16 mouse cellular contexts compared by ENCODE assay signal in the genomic region with DNA sequence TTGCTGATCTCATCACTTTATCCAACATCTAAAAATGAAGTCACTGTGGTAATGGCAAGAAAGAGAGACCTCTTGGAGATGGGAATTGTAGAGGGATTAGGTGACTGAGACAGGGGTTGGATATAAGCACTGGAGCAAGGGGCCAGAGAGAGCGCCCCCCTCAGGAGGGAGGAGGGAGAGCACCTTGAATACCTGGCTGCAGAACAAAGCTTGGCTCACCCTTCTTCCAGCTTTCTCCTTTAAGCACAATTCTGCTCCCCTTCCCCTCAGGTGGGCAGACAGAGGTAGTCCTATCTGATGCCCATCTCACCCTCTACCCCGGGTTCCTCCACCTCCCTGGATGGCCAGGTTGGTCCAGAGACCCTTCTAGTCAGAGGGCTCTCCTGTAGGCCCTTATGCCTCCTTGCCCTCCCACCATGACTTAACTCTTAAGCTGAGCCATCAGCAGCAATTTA. TPM values are rescaled to one million over a fixed set of nuclear protein-coding genes. Genes with fewer than 3 reads are reported as not detected.
DNase-seq lines count a peak whose midpoint lies in the region; ATAC-seq and TF ChIP-seq lines count a peak whose summit lies in the region.
"Had no signal": no experiment of that assay in that cellular context is flagged by ENCODE, and none has a peak within 500 bp of the region (broad histone marks: within the 10 kb centered on the region; RNA-seq: fewer than 3 reads in every experiment).

A gene (plus strand): TSS at position 405 of the 455 bp plus-strand sequence.

- 6% methylated on average over 2 of the region's 2 CpGs for WGBS in liver, embryonic 14.5 days (ENCODE audit: insufficient replicate concordance)
- WGBS in liver, embryonic 12.5 days (ENCODE audit: insufficient replicate concordance): 32% methylated on average over 2 of the region's 2 CpGs
- WGBS in large intestine, adult 2 months: 59% methylated on average over 2 of the region's 2 CpGs

- ATAC-seq in liver, embryonic 14.5 days (ENCODE audit: insufficient read depth): no peak
- ATAC-seq in liver, embryonic 12.5 days: no peak
- ATAC-seq: midbrain, embryonic 15.5 days; Patski had no signal

- no peak within 1 kb of the TSS for H3K4me3 ChIP-seq in liver, embryonic 14.5 days (ENCODE audit: insufficient read depth in 1 of 2, low read depth in 2 of 2, low read length in 2 of 2)
- H3K4me3 ChIP-seq in liver, embryonic 12.5 days: no peak within 1 kb of the TSS
- no peak within 1 kb of the TSS for H3K4me3 ChIP-seq in ES-Bruce4 (ENCODE audit: low read depth, low read length)
- H3K4me3 ChIP-seq: hindbrain, embryonic 10.5 days; kidney, embryonic 15.5 days; limb, embryonic 13.5 days; midbrain, embryonic 15.5 days had no signal

- H3K9me3 ChIP-seq in liver, embryonic 14.5 days (ENCODE audit: control insufficient read depth, low read length): no peaks in the 10 kb centered on the region
- H3K9me3 ChIP-seq in liver, embryonic 12.5 days (replicated peaks): no peaks in the 10 kb centered on the region
- no peaks in the 10 kb centered on the region for H3K9me3 ChIP-seq in ES-Bruce4 (replicated peaks; ENCODE audit: control insufficient read depth, insufficient read depth, low read length, poor library complexity, severe bottlenecking)
- H3K9me3 ChIP-seq: hindbrain, embryonic 10.5 days; kidney, embryonic 15.5 days; limb, embryonic 13.5 days; midbrain, embryonic 15.5 days had no signal

- TF ChIP-seq EP300 in liver, embryonic 14.5 days (IDR thresholded peaks at IDR 0.05; ENCODE audit: low read depth): no peak
- no peak for TF ChIP-seq EP300 in ES-Bruce4 (IDR thresholded peaks at IDR 0.05; ENCODE audit: insufficient read depth, low read depth, low read length)

- no peak within 1 kb of the TSS for H3K27ac ChIP-seq in liver, embryonic 14.5 days
- H3K27ac ChIP-seq in liver, embryonic 12.5 days: no peak within 1 kb of the TSS
- H3K27ac ChIP-seq in ES-Bruce4 (ENCODE audit: insufficient read depth, low read length): no peak within 1 kb of the TSS
- H3K27ac ChIP-seq: hindbrain, embryonic 10.5 days; kidney, embryonic 15.5 days; limb, embryonic 13.5 days; midbrain, embryonic 15.5 days had no signal

- H3K4me1 ChIP-seq in liver, embryonic 14.5 days (replicated peaks; ENCODE audit: control insufficient read depth in 2 of 2, insufficient read depth in 2 of 2, low read length in 1 of 2): peaks cover 0 to 3% of the 10 kb centered on the region in 2 experiments; a peak in 2 of 4 replicates
- H3K4me1 ChIP-seq in liver, embryonic 12.5 days: no peaks in the 10 kb centered on the region
- H3K4me1 ChIP-seq in ES-Bruce4 (ENCODE audit: control insufficient read depth, insufficient read depth, low read length): no peaks in the 10 kb centered on the region
- H3K4me1 ChIP-seq: hindbrain, embryonic 10.5 days; limb, embryonic 13.5 days; midbrain, embryonic 15.5 days had no signal

- TF ChIP-seq POLR2A in ES-Bruce4 (IDR thresholded peaks at IDR 0.05; ENCODE audit: insufficient read depth, low read length): no peak

- H3K36me3 ChIP-seq in liver, embryonic 14.5 days (replicated peaks; ENCODE audit: control insufficient read depth, insufficient read depth, low read depth): no peaks in the 10 kb centered on the region
- H3K36me3 ChIP-seq in liver, embryonic 12.5 days: no peaks in the 10 kb centered on the region
- no peaks in the 10 kb centered on the region for H3K36me3 ChIP-seq in ES-Bruce4 (ENCODE audit: control insufficient read depth, insufficient read depth, low read length, poor library complexity, severe bottlenecking)
- H3K36me3 ChIP-seq: midbrain, embryonic 15.5 days had no signal

- peak; percentile 35; the same call in 1 of the 2 replicates for TF ChIP-seq CTCF in liver, embryonic 14.5 days (IDR thresholded peaks at IDR 0.05; ENCODE audit: low read depth)
- peak; percentile 54 for TF ChIP-seq CTCF in ES-Bruce4 (IDR thresholded peaks at IDR 0.05; ENCODE audit: low read depth, low read length)

- no peak for DNase-seq in liver, embryonic 14.5 days (ENCODE audit: low read depth in 3 of 3, low spot score in 3 of 3)
- DNase-seq in ZHBTc4 (ENCODE audit: low read depth, low spot score): peak; percentile 44
- no peak for DNase-seq in large intestine, adult 2 months (ENCODE audit: low read depth, low spot score)
- no peak for DNase-seq in thymus, postnatal 36 days
- no peak for DNase-seq in right cerebral cortex, adult 2 months (ENCODE audit: low spot score in 2 of 2)
- DNase-seq: cerebellum, postnatal 14 days; heart, adult 11 months; spleen, adult 18-20 months; thymus, adult 2 months had no signal

- no peaks in the 10 kb centered on the region for H3K27me3 ChIP-seq in liver, embryonic 14.5 days (ENCODE audit: control insufficient read depth, insufficient read depth, low read length)
- H3K27me3 ChIP-seq in liver, embryonic 12.5 days (replicated peaks): peaks cover 11% of the 10 kb centered on the region; the same call in 1 of the 2 replicates
- no peaks in the 10 kb centered on the region for H3K27me3 ChIP-seq in ES-Bruce4 (ENCODE audit: control insufficient read depth, insufficient read depth, low read length, poor library complexity, severe bottlenecking)
- H3K27me3 ChIP-seq: kidney, embryonic 15.5 days; limb, embryonic 13.5 days; midbrain, embryonic 15.5 days; Patski had no signal

- no peak within 1 kb of the TSS for H3K4me2 ChIP-seq in liver, embryonic 14.5 days (ENCODE audit: low read depth)
- no peak within 1 kb of the TSS for H3K4me2 ChIP-seq in liver, embryonic 12.5 days
- H3K4me2 ChIP-seq: kidney, embryonic 15.5 days; limb, embryonic 13.5 days; midbrain, embryonic 15.5 days had no signal

- no peak within 1 kb of the TSS for H3K9ac ChIP-seq in liver, embryonic 14.5 days (replicated peaks)
- no peak within 1 kb of the TSS for H3K9ac ChIP-seq in liver, embryonic 12.5 days
- H3K9ac ChIP-seq in ES-Bruce4 (ENCODE audit: low read depth, poor library complexity, severe bottlenecking): no peak within 1 kb of the TSS
- H3K9ac ChIP-seq: kidney, embryonic 15.5 days; limb, embryonic 13.5 days; midbrain, embryonic 15.5 days had no signal

RNA-seq across cellular contexts. Expression of the gene that starts here (rescaled TPM):
- 0.25 and 0.30 TPM in 2 replicates for polyA plus RNA-seq in liver, embryonic 14.5 days (2012; rRNA removed)
- polyA plus RNA-seq in liver, embryonic 14.5 days (2014; fragmentation: Nextera tagmentation; extraction: Ambion mirVana): 0.06 and 0.19 TPM in 2 replicates
- polyA plus RNA-seq in liver, embryonic 12.5 days (2016; fragmentation: Nextera tagmentation; extraction: Ambion mirVana): 0.06 and 0.13 TPM in 2 replicates
- 0.34 and 0.72 TPM in 2 replicates for polyA plus RNA-seq in ES-Bruce4 (2011; ENCODE audit: insufficient read depth, insufficient read length, low read depth, missing spikeins)
- polyA plus RNA-seq in large intestine, adult 2 months (2012; rRNA removed): 479 and 710 TPM in 2 replicates

Comparison
In these comparisons a context has a peak if more than half of its experiments do, and no peak if none do; other contexts are left out.
1. RNA of the gene that starts here (polyA plus RNA-seq): 479 to 710 TPM in large intestine, adult 2 months; 0.34 to 0.72 TPM in ES-Bruce4, 0.06 to 0.30 TPM in liver, embryonic 14.5 days and 0.06 to 0.13 TPM in liver, embryonic 12.5 days; every median in the first group is over 100 times any median in the second.